Mouse (Mus musculus) liver, adult 2 months (tissue): ENCODE results near the gene Gde1.

Source experiments
- CTCF ChIP-seq: fragments of 200-500 bp; IDR thresholded peaks from 2 replicates; pipeline ENCODE4 v1.5.1; 2011; ENCODE audit warnings: low read depth, low read length, control low read depth
- POLR2A ChIP-seq: fragments of 200-500 bp; IDR thresholded peaks from 2 replicates; pipeline ENCODE4 v1.6.1; 2011; ENCODE audit warnings: low read length, control low read depth; ENCODE audit not compliant: insufficient read depth; ENCODE audit errors: extremely low read depth

DNA sequence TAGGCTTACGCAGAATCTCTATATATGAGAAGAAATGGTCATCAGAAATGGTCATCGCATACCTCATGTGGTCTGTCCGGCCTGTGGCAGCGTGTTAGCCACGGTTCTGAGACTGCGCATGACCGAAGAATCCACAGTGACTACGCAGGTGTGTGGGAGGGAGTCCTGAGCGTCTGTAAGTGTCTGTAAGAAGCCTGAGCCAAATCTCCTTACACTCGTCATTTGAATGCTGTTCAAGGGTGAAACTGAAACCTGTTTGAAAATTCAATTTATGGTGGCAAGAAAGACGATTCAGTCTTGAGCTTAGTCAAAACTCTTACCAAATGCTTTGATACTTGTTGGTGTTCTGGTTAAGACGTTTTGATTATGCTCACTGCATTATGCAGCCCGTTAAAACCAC lies 27.6 kb upstream of the Gde1 start:
- TF ChIP-seq CTCF (no peak), POLR2A (no peak)
